Mouse (Mus musculus) lung, postnatal 4 days (tissue): ENCODE data around the gene Mrpl30.

ENCODE experiments used
- DNase-seq, 2 experiments: peaks; one replicate each; pipeline ENCODE4 v3.0.0; 2021

Gene Mrpl30

GRCm38 (mm10) chr1:37890025-37890652 lies at the start of gene Mrpl30, which contains the start of gene Mitd1:
Gene Mrpl30 (plus strand): TSS chr1:37890477.
Gene Mitd1 (minus strand): TSS chr1:37890411.
- peak; percentile 93 for DNase-seq

DNA sequence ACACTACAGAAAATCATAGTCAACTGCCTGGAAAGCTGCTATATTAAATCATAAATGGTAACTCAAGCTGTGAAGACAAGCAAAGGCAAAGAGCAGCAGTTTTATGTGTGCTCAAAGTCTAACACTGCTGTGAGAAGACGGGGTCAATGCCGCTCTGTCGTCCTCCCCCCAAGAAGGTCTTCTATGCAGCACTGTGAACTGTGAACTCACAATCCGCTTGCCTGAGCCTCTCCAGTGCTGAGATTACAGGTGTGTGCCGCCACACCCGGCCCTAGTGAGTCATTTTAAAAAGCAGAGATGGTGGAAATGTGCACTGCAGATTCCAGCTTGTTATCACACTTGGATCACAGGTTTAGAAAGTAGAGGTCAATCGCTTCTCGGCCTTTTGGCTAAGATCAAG lies 43.4 kb upstream of the Mrpl30 start:
- no peak for DNase-seq

GRCm38 (mm10) chr1:37850696-37851095 lies 39.6 kb upstream of the Mrpl30 start:
- DNase-seq = no peak

- DNase-seq = peak; percentile 100
Measured at GRCm38 (mm10) chr1:37864511-37865400, 25.5 kb upstream of the Mrpl30 start.

GRCm38 (mm10) chr1:37865401-37866215 lies 24.7 kb upstream of the Mrpl30 start:
- DNase-seq = no peak

- DNase-seq = no peak
Measured at GRCm38 (mm10) chr1:37866286-37866685, 24.0 kb upstream of the Mrpl30 start, which contains the start of gene Tsga10. Gene Tsga10 (minus strand): TSS chr1:37866429.

DNA sequence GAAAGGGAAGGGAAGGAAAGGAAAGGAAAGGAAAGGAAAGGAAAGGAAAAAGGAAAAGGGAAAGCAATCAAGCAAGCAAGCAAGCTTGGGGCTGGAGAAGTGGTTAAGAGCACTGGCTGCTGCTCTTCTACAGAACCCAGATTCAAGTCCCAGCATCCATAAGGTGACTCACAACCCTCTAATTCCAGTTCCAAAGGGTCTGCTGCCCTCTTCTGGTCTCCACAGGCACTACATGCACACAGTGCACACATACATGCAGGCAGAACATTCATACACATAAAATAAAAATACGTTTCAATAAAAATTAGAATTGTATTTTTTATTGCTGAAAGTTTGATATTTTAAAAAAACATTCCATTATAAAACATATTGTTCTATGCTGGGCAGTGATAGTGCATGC lies 23.2 kb upstream of the Mrpl30 start:
- DNase-seq = peak; percentile 39 to 64

DNA sequence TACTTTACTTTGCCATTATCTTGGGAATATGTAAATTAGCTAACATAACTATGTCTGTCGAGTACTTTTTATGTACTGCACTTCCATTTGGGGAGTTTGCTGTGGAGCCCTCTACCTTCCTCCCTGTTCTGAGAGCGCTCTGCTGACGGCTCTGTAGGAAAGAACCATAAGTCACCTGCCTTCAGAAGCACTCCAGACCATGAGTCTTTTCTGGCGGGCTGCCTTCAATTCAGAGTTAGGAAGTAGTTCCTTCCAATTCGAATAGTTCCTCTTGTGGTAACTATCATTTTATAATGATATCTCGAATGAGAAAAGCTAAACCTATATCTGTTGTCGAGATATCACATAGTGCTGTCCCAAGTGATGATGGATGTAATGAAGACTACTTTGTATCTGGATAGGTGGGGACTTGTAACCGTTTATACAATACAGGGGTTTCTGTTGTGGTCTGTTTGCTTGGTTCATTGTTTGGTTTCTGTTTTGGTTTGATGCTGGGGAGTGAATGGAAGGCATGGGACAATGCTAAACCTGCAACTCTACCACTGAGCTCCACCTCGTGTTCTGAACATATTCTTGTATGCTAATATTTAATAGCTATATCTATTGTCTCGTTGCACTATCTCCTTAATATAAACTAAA lies 22.5 kb upstream of the Mrpl30 start:
- DNase-seq = no peak

DNA sequence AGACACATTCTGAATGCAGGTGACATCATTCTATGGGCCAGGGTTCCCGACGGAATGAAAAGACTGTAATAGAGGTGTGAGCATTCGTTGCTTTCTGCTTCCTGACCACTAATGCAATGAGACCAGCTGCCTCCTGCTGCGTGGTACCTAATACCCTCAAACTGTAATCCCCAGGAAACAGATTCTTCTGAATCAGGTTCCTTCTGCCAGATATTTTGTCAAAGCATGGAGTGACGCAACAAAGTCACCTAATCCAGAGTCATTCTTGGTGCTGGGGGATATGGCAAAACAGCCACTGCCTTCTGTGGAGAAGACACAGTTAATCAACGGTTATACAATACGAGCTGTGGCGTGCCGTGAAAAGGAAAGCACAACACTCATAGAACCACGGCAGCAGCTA lies 21.6 kb upstream of the Mrpl30 start:
- DNase-seq = no peak

- no peak for DNase-seq
Measured at GRCm38 (mm10) chr1:37869362-37869761, 20.9 kb upstream of the Mrpl30 start.

DNA sequence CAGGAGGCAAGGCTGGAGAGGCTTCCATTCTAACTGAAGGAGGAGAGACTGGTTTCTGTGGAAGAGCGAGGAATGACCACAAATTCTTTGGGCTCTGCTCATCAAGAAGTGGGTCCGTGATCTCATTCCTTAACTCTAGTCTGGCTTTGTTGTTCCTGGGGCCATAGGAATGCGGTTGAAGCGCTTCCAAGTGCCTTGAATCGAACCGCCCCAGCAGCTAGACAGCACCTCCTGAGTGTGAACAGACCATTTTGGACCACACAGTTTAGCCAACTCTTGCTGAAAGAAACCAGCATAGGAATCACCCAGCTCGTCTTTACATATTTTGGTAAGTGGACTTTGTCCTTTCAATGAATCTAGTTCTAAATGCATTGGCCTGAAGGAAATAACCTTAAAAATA lies 18.6 kb upstream of the Mrpl30 start, which contains the start of gene Lipt1:
TSS of gene Lipt1 (plus strand) at position 35 of the 400 bp plus-strand sequence.
- DNase-seq = peak; percentile 48 to 72

GRCm38 (mm10) chr1:37872131-37873067 lies 17.9 kb upstream of the Mrpl30 start:
- peak; percentile 85 to 88 for DNase-seq

DNA sequence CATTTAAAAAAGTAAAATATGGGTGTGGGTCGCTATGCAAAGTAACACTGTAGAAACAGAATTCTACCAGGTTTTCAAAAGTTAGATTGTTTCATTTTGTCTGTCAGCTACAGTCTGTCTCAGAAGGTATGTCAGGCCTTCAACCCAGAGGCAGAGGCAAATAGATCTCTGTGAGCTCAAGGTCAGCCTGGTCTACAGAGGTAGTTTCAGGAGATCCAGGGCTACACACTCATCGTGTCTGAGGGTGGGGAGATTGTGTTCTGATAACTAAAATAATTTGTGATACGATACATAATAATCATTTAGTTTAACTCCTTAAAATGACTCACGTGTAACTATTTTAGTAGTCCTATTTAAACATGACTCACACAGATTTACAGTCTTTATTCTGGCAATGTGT lies 17.1 kb upstream of the Mrpl30 start:
- no peak for DNase-seq

DNA sequence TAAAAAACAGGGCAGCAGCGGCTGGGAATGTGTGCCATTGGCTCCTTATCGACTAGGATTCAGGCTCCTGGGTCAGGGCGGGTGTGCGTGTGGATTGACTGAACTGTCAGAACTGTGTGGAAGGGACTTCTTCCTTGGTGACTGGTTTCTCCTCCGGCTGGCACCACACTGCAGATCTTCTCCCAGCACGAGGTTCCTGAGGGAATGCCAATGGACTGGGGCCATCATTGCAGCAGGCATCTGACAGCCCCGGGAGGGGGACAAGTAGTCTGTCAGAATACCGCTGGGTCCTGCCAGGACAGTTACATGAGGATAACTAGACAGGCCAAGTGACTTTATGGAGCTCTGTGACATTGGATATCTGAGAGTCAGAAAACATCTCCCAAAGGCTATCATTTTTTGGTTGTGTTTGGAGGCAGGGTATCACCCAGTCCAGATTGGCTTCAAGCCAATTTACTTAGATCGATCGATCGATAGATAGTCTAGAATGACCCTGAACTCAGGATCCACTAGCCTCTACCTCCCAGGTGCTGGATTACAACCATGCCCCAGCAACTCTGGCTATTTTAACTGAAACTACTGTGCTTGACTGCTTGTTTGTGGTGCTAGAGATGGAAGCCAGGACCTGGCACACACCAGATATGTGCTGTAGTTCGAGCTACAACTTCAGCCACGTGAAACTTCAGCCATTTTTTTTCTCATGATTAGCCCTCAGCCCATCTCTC lies 12.4 kb upstream of the Mrpl30 start:
- DNase-seq = no peak

DNA sequence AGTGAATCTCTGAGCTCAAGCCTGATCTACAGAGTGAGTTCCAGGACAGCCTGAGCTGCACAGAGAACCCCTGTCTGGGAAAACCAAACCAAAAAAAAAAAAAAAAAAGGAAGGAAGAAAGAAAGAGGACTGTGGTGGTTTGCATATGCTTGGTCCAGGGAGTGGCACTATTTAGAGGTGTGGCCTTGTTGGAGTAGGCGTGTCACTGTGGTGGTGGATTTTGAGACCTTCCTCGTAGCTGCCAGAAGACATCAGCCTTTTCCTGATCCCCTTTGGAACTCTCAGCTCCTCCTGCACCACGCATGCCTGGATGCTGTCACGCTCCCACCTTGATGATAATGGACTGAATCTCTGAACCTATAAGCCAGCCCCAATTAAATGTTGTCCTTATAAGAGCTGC lies 6.9 kb upstream of the Mrpl30 start:
- no peak for DNase-seq

DNA sequence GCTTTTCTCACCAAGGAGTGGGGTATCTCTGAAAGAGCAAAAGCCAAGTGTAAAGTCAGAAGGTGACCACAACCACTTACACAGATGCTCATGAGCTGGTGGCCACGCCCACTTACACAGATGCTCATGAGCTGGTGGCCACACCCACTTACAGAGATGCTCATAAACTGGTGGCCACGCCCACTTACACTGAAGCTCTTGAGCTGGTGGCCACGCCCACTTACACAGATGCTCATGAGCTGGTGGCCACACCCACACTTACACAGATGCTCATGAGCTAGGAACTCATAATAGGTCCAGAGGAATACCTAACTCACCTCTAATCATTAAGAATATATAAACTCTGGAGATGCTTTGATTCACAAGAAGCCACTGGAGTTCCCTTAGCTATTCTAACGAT lies 5.8 kb upstream of the Mrpl30 start:
- DNase-seq = no peak

DNA sequence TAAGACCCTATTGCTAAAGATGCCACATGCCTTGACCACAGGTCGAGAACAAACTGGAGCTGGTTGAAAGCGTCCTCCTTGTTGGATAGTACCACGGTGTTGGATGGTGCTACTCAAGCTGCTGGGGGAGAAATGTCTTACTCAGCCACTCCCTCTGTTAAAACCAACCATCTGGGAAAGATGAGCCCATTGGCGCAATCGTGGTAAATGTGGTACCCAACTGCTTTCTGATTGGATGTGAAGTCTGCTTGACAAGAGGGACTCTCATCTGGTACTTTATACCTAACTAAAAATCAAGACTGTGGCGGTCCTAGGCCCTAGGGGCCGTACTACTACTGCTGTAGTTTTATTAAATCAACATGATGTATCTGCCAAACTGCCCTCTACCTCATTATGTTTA lies 1.1 kb upstream of the Mrpl30 start:
- no peak for DNase-seq

- DNase-seq = no peak
Measured at GRCm38 (mm10) chr1:37891400-37891799, 1.1 kb downstream of the Mrpl30 start.

DNA sequence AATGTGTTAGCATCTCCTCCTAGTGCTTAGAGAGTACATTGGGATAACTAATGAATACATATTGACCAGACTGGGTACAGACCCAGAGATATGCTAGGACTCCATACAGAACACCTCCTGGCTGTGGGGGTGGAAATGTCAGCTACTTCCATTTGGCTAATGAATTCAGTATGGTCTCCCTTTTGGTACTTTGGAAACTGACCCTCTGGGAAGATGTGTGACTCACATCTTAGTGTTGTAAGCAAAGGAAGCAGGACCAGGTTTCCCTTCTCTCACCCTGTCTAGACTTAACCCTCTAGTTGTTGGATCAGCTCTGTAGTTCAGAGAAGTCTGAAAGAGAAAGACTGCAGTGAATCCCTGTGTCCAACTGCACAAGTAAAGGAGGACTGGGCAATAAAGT lies 4.3 kb downstream of the Mrpl30 start:
- no peak for DNase-seq

DNA sequence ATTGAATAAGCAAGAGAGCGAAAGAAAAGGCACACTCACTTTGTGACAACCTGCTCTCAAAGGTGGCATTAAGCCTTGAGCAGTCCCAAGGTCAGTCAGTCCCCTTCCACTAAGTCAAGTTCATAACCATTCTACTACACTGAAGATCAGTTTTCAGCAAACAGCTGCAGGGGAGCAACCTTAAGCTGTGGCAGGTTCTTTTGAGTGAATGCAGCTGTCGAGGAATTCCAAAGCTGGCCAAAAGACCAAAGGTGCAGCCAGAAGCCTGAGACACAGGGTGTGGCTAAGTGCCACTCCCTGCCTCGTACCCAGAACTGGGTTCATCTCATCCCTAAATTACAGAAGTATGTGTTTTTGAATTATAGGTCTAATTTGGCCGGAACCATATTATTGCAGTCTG lies 9.5 kb downstream of the Mrpl30 start:
- DNase-seq = no peak

GRCm38 (mm10) chr1:37900288-37900687 lies 10.0 kb downstream of the Mrpl30 start:
- no peak for DNase-seq
